Mouse (Mus musculus) MEL (cell line): ENCODE measurements around the gene Endog.
A peak's percentile ranks its signal among the peaks of the same experiment; 100 is the strongest.

Experiments used
- CTCF ChIP-seq, 3 experiments: IDR thresholded peaks in 2 of 3; conservative IDR thresholded peaks in 1 of 3; 2 replicates each; pipeline ENCODE4 v1.5.1; 2011 to 2012; ENCODE audit warnings: low read length in 3 of 3, low read depth in 2 of 3, mild to moderate bottlenecking in 2 of 3, improper control_type of control experiment in 1 of 3, inconsistent platforms in 1 of 3, mixed read lengths in 1 of 3, moderate library complexity in 1 of 3; ENCODE audit not compliant: control insufficient read depth in 1 of 3, insufficient read depth in 1 of 3, poor library complexity in 1 of 3, severe bottlenecking in 1 of 3
- ELF1 ChIP-seq: IDR thresholded peaks from 2 replicates; pipeline ENCODE4 v1.6.1; 2014; ENCODE audit warnings: low read depth, mild to moderate bottlenecking, inconsistent platforms, low read length, improper control_type of control experiment, moderate library complexity
- NRF1 ChIP-seq: IDR thresholded peaks from 2 replicates; pipeline ENCODE4 v1.6.1; 2014; ENCODE audit warnings: low read depth, mild to moderate bottlenecking, inconsistent platforms, low read length, improper control_type of control experiment, moderate library complexity; ENCODE audit not compliant: poor library complexity, insufficient read depth, severe bottlenecking
- POLR2A ChIP-seq, 2 experiments: IDR thresholded peaks; 2 replicates each; pipeline ENCODE4 v1.6.1; 2011 to 2012; ENCODE audit warnings: low read length in 2 of 2, mild to moderate bottlenecking in 2 of 2, control low read depth in 1 of 2, improper control_type of control experiment in 1 of 2, low read depth in 1 of 2, moderate library complexity in 1 of 2; ENCODE audit not compliant: control insufficient read depth in 1 of 2, insufficient read depth in 1 of 2, poor library complexity in 1 of 2
- RAD21 ChIP-seq: IDR thresholded peaks from 2 replicates; pipeline ENCODE4 v1.6.1; 2011; ENCODE audit warnings: mild to moderate bottlenecking, low read depth, low read length, improper control_type of control experiment

GRCm38 (mm10) chr2:30128789-30129188, 42.5 kb upstream of the Endog start:
- TF ChIP-seq CTCF (IDR thresholded peaks at IDR 0.05 in 2 of 3, conservative IDR thresholded peaks at IDR 0.05 in 1 of 3; ENCODE audit: control insufficient read depth in 1 of 3, insufficient read depth in 1 of 3, low read depth in 2 of 3, low read length in 3 of 3, poor library complexity in 1 of 3, severe bottlenecking in 1 of 3) (peak; percentile 41 to 89 (median 50)), NRF1 (no peak), POLR2A (IDR thresholded peaks at IDR 0.05; ENCODE audit: control insufficient read depth in 1 of 2, insufficient read depth in 1 of 2, low read depth in 1 of 2, low read length in 2 of 2, poor library complexity in 1 of 2) (no peak), RAD21 (peak; percentile 48), ELF1 (no peak)
